19 mouse cellular contexts compared by ENCODE assay signal in genomic region chr15:74412261-74412660, GRCm38 (mm10).
"Had no signal": no experiment of that assay in that cellular context is flagged by ENCODE, and none has a peak within 500 bp of the region (broad histone marks: within the 10 kb centered on the region; RNA-seq: fewer than 3 reads in every experiment).

No protein-coding gene starts in this region.

- DNase-seq: kidney, postnatal 14 days; kidney, postnatal 4 days; liver; lung, adult 18-20 months; lung, postnatal 10 days; lung, postnatal 4 days; midbrain, embryonic 14.5 days; right cerebral cortex, adult 18-20 months; right cerebral cortex, postnatal 14 days; right cerebral cortex, postnatal 4 days; thymus, adult 2 months; thymus, postnatal 14 days; thymus, postnatal 4 days had no signal

- H3K4me1 ChIP-seq: liver, embryonic 12.5 days; liver, embryonic 15.5 days had no signal

- H3K4me3 ChIP-seq: limb, embryonic 10.5 days; limb, embryonic 13.5 days; liver, embryonic 12.5 days; liver, embryonic 15.5 days; lung, embryonic 15.5 days had no signal

- H3K27ac ChIP-seq: limb, embryonic 10.5 days; limb, embryonic 13.5 days; liver, embryonic 12.5 days; liver, embryonic 15.5 days; lung, embryonic 15.5 days; stomach, postnatal 0 days had no signal
